Mouse (Mus musculus) v-Abl transformed pro-B cells (cell line): ENCODE results near the gene Nyap1.

ENCODE experiments used
- in situ Hi-C, 2 experiments: fragments of 400-800 bp; cut with MboI; formaldehyde crosslinking; loops; one replicate each; pipeline ENCODE4 v1.15.1; 2025; ENCODE audit not compliant: unreplicated experiment in 2 of 2

Nyap1 gene

DNA sequence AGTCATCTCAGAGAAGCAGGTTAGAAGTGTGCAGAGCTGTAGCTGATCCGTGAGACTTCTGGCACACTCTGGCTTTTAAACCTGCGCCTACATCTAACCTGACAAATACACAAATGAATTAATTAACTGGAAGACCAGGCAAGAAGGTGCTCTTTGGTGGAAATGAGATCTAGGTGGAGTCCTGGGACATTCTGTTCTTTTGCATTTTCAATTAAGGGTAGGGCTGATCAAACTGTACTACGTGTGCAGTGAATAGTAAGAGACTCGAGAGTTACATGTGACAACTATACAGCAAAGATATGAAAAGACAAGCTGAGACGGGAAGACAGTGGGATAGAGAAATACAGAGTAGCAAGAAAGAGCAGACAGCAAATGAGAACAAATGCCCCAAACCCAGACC lies 28.0 kb downstream of the Nyap1 start:
- in situ Hi-C loops = no loop called here

- in situ Hi-C loops = no loop called here
These were observed 34.3 kb downstream of the Nyap1 start for GRCm38 (mm10) chr5:137706913-137707633.

DNA sequence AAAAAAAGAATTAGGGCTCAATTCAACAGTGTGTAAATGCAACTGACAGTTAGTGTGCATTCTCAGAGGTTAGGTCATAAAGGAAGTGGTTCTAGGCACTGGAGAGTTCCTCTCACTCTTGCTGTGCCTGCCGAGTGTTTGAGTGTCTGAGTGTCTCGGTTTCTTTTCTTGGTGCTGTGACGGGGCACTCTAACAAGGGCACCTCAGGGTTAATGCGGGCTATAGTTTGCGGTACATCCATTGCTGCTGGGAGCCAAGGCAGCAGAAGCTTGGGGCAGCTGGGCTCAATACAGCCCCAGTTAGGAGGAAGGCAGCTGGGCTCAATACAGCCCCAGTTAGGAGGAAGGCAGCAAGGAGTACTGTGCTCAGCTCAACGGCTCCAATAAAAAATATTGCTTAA lies 36.2 kb downstream of the Nyap1 start:
- in situ Hi-C loops = no loop called here

DNA sequence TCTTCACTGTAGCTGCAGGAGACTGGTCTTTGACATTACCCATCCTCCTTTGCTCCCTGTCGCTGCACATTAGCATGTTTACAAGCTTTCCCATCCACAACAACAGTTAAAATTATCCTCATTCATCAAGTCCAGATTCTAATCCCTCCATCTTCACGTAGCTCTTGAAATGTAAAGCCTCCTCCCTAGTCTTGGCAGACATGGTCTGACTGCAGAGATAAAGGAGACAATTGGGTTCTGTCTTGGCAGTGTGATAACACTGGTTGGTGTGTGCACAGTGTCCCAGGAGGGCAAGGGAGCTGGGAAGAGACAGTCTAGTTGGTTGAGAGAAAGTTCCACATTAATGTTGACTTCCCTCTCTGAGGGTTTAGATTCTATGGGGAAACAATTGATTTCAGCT lies 41.6 kb downstream of the Nyap1 start:
- in situ Hi-C loops = no loop called here

GRCm38 (mm10) chr5:137699080-137699479 lies 42.3 kb downstream of the Nyap1 start:
- in situ Hi-C loops = no loop called here

DNA sequence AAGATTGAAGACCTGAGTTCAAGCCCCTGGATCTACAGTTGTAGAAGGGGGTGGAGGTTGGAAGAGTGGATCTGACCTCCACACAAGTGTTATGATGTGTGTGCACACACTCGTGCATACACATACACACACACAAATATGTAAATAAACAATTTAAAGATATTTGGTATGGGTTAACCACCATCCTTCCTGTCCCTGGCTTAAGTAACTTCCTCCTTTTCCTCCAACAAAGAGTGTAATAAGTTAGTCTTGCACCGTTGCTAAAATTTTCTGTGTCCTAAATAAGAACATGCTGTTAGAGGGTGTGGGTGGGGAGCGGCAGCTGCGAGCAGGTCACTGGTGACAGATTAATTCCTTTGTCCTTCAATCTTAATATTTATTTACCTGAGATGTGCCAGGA lies 45.5 kb downstream of the Nyap1 start:
- in situ Hi-C loops = no loop called here

DNA sequence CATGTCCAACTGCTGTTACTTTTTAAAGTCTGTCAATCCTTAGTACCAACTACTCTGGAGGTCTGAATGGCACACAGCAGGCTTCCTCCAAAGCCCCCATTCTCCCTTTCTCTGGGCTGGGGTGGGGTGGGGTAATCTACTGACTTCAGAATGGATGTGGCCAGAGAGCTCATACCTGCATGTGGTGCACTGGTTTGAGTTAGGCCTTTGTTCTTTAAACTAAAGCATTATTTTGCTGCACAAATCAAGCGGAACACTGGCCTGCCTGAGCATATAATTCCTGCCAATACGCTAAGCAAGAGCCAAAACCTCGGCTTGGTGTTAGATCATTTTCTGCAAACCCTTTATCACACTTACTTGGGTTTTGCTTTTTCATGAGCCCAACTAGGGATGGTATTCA lies 46.6 kb downstream of the Nyap1 start:
- in situ Hi-C loops = no loop called here

GRCm38 (mm10) chr5:137691881-137692280 lies 49.5 kb downstream of the Nyap1 start:
- in situ Hi-C loops = no loop called here

- in situ Hi-C loops = no loop called here
These were observed 50.9 kb downstream of the Nyap1 start for GRCm38 (mm10) chr5:137690531-137690930.

DNA sequence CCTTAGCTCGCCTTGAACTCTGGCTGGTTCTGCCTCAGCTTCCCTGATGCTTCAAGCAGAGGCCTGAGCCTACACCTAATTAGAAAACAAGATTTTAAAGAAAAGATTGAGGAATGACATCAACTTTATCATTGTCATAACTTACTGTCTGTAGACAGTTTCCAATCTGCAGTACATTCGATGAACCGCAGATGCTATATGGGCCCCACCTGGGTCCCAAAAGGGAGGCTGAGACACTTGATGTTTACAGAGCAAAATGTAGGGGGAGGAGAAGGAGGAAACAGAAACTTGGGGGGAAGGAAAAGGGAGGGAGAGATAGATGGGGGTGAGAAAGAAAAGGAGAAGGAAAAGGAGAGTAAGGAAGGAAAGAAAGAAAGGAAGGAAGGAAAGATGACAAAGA lies 51.4 kb downstream of the Nyap1 start:
- in situ Hi-C loops = no loop called here

GRCm38 (mm10) chr5:137686127-137686790 lies 55.1 kb downstream of the Nyap1 start:
- in situ Hi-C loops = no loop called here

DNA sequence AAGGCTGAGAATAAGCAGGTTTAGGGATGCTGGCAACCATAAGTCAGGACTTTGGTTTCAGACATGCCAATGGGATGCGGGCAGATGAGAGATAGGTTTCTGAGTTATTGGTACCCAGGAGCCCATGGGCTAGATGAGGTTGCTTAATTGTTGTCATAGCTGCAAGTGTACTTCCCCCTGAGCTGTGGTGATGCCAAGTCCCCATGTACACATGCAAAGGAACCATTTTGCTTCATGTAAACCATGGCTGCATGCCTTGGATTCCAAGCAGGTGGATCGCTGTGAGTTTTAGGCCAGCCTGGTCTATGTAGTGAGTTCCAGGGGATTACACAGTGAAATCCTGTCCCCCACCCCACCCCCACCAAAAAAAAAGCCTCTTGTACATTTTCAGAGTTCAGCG lies 55.8 kb downstream of the Nyap1 start:
- in situ Hi-C loops = no loop called here

GRCm38 (mm10) chr5:137684294-137685123 lies 56.9 kb downstream of the Nyap1 start, which contains the start of gene Agfg2:
Agfg2 (minus strand) TSS chr5:137684726.
- in situ Hi-C loops = no loop called here

- in situ Hi-C loops = no loop called here
These were observed 57.8 kb downstream of the Nyap1 start for GRCm38 (mm10) chr5:137683388-137684293.

- in situ Hi-C loops = no loop called here
These were observed 58.9 kb downstream of the Nyap1 start for GRCm38 (mm10) chr5:137682526-137682925.
